Mouse (Mus musculus): ENCODE measurements around the gene Hmgb1. TPM values are rescaled to one million over a fixed set of nuclear protein-coding genes. Genes with fewer than 3 reads are reported as not detected.
"Not testable (repeated sequence)": the region's sequence is repeated elsewhere in the genome, so short reads cannot be mapped to it uniquely, and the experiment has no call there.

The Hmgb1 gene
- total and polyA plus RNA-seq, 2 experiments from 2014 or later: 128 to 757 TPM

DNA sequence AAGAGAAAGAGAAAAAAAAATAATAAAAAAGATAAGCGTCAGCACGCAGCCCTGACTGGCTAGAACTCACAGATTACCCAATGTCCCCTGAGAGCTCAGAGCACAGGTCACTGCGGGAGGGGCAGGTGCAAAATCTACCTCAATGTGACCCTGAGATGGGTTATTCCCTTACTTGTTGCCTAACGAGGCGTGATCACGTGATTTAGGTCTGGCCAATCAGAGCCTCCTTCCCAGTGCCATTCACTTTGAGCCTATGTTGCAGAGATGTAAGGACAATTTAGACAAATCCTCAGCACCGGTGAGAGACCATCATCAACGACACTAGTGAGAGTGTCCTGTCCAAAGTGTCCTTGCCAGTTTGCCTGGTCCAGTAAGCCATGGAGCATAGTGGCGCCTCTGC is 44.0 kb downstream of the Hmgb1 start:
- H3K36me3 ChIP-seq (ENCODE audit: insufficient read depth, low read length): no peaks in the 10 kb centered on the region
- DNase-seq (ENCODE audit: low spot score) (no peak), ATAC-seq (no peak)
- TF ChIP-seq CTCF (IDR thresholded peaks at IDR 0.05; ENCODE audit: low read depth): no peak
- H3K27me3 ChIP-seq (ENCODE audit: insufficient read depth, low read length): no peaks in the 10 kb centered on the region
- no peaks in the 10 kb centered on the region for H3K4me1 ChIP-seq (ENCODE audit: insufficient read depth, low read length)
- H3K27ac ChIP-seq: no peak overlapping the region
- WGBS: 65% methylated on average over 9 of the region's 9 CpGs
- H3K9ac ChIP-seq (replicated peaks; ENCODE audit: low read length): no peak overlapping the region
- H3K4me3 ChIP-seq (ENCODE audit: low read length): no peak overlapping the region
- no peak overlapping the region for H3K4me2 ChIP-seq (ENCODE audit: low read depth, low read length)
- no peaks in the 10 kb centered on the region for H3K9me3 ChIP-seq (ENCODE audit: low read length)

DNA sequence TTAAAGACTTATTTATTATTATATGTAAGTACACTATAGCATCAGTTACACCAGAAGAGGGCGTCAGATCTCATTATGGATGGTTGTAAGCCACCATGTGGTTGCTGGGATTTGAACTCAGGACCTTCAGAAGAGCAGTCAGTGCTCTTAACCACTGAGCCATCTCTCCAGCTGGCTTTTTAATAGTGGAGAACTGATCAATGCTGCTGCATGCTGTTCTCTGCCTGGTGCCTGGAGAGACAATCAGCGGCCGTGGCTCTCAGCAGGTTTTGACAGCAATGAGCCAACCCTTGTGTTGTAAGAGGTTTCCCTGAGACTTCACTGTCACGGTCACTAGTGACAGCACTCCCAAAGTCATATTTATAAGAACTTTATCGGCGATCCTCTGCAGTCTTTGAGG is 46.2 kb downstream of the Hmgb1 start:
- not testable (repeated sequence) for H3K4me2 ChIP-seq (ENCODE audit: low read depth, low read length); H3K4me3 ChIP-seq (ENCODE audit: low read length); ATAC-seq; H3K36me3 ChIP-seq (ENCODE audit: insufficient read depth, low read length); H3K9ac ChIP-seq (replicated peaks; ENCODE audit: low read length); H3K9me3 ChIP-seq (ENCODE audit: low read length); DNase-seq (ENCODE audit: low spot score); H3K27me3 ChIP-seq (ENCODE audit: insufficient read depth, low read length); H3K27ac ChIP-seq; H3K4me1 ChIP-seq (ENCODE audit: insufficient read depth, low read length)
- WGBS: 88% methylated on average over 6 of the region's 6 CpGs

DNA sequence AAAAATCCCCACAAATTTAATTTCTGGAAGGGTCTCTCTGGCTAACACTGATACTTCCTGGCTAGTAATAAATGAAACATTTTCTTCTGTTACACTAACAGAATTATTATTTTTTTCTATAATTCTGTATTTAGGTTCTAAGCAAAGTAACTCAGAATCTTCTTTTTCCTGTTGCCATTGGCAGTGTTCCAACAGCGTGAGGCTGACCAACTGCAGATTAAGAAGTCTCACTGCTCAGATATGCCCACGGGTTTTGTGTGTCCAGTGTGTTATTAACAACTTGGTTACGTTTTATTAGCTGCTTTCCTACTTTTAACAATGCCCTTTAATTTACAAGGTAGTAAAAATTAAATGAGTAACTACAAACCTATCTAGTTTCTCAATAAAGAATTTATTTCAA is 46.8 kb downstream of the Hmgb1 start:
- Histone ChIP-seq H3K4me1 (ENCODE audit: insufficient read depth, low read length) (no peaks in the 10 kb centered on the region), H3K36me3 (ENCODE audit: insufficient read depth, low read length) (no peaks in the 10 kb centered on the region), H3K4me2 (ENCODE audit: low read depth, low read length) (no peak overlapping the region), H3K9me3 (ENCODE audit: low read length) (no peaks in the 10 kb centered on the region), H3K27me3 (ENCODE audit: insufficient read depth, low read length) (no peaks in the 10 kb centered on the region), H3K9ac (replicated peaks; ENCODE audit: low read length) (no peak overlapping the region), H3K27ac (no peak overlapping the region), H3K4me3 (ENCODE audit: low read length) (no peak overlapping the region)
- no peak for TF ChIP-seq CTCF (IDR thresholded peaks at IDR 0.05; ENCODE audit: low read depth)
- DNase-seq (ENCODE audit: low spot score) (no peak), ATAC-seq (no peak)
- 56% methylated on average over 3 of the region's 3 CpGs for WGBS

DNA sequence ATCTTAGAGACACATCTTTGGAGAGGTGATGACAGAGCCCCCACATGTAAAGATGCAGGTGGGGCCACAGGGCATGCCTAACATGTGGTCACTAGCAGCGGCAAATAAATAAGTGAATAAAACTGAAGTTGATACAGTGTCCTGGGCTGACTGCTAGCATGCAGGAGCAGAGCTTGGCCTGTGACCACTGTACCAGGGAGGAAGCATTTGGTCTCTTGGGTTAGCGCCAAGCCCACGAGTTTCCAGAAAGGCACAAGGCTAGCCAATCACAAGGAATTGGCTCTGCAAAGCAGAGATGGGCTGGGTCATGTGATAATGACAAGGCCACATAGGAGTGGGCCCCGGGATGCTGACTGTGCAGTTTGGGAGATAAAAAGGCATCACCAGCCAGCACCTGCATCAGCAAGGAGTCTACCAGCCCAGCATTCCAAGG is 47.3 kb downstream of the Hmgb1 start:
- WGBS: 62% methylated on average over 4 of the region's 4 CpGs
- Histone ChIP-seq H3K36me3 (ENCODE audit: insufficient read depth, low read length) (no peaks in the 10 kb centered on the region), H3K4me1 (ENCODE audit: insufficient read depth, low read length) (no peaks in the 10 kb centered on the region), H3K4me3 (ENCODE audit: low read length) (no peak overlapping the region), H3K27me3 (ENCODE audit: insufficient read depth, low read length) (no peaks in the 10 kb centered on the region), H3K27ac (no peak overlapping the region), H3K9me3 (ENCODE audit: low read length) (no peaks in the 10 kb centered on the region), H3K4me2 (ENCODE audit: low read depth, low read length) (no peak overlapping the region), H3K9ac (replicated peaks; ENCODE audit: low read length) (no peak overlapping the region)
- peak; percentile 45 for DNase-seq (ENCODE audit: low spot score)
- ATAC-seq: 0 out of 2 replicates have a peak, but pooled peaks have one; percentile 45
- no peak for TF ChIP-seq CTCF (IDR thresholded peaks at IDR 0.05; ENCODE audit: low read depth)

DNA sequence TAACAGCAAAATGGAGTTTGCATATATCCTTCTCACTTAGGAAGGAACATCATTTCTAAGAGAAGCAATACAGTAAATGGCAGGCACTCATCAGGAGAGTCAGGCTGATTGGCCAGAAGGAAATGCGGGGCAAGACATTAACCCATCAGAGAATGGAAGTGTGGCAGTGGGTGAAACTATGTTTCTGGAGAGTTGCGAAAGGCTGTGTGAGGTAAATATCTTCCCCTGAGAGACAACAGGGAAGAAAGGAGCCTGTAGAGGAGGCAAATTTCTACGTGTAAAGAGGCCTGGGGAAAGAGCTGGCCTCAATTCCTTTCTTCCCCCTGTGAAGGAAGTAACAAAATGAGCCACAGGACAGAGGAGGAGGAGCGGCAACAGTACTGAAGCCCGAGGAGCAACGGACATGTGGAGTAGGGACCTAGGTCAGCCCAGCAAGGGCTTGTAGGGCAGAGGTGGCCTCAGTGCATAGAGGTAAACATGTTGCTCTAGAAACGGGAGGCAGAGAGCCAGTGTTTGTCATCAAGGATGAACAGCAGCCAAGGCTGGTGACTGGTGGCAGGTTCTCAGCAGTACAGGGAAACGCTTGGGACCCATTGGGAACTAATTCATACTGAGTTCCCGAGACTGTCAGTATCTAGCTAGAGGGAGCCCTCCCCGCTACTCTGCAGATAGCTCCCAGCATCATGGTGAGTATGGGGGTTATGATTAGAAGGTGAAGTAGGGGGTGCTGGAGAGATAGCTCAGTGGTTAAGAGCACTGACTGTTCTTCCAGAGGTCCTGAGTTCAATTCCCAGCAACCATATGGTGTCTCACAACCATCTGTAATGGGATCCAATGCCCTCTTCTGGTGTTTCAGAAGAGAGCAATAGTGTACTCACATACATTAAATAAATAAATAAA is 48.6 kb downstream of the Hmgb1 start:
- TF ChIP-seq CTCF (IDR thresholded peaks at IDR 0.05; ENCODE audit: low read depth): no peak
- H3K27me3 ChIP-seq (ENCODE audit: insufficient read depth, low read length): no peaks in the 10 kb centered on the region
- no peak overlapping the region for H3K27ac ChIP-seq
- H3K36me3 ChIP-seq (ENCODE audit: insufficient read depth, low read length): no peaks in the 10 kb centered on the region
- no peak overlapping the region for H3K4me3 ChIP-seq (ENCODE audit: low read length)
- DNase-seq (ENCODE audit: low spot score): no peak
- H3K9ac ChIP-seq (replicated peaks; ENCODE audit: low read length): no peak overlapping the region
- no peaks in the 10 kb centered on the region for H3K4me1 ChIP-seq (ENCODE audit: insufficient read depth, low read length)
- no peak for ATAC-seq
- H3K9me3 ChIP-seq (ENCODE audit: low read length): no peaks in the 10 kb centered on the region
- no peak overlapping the region for H3K4me2 ChIP-seq (ENCODE audit: low read depth, low read length)
- 70% methylated on average over 10 of the region's 10 CpGs for WGBS

DNA sequence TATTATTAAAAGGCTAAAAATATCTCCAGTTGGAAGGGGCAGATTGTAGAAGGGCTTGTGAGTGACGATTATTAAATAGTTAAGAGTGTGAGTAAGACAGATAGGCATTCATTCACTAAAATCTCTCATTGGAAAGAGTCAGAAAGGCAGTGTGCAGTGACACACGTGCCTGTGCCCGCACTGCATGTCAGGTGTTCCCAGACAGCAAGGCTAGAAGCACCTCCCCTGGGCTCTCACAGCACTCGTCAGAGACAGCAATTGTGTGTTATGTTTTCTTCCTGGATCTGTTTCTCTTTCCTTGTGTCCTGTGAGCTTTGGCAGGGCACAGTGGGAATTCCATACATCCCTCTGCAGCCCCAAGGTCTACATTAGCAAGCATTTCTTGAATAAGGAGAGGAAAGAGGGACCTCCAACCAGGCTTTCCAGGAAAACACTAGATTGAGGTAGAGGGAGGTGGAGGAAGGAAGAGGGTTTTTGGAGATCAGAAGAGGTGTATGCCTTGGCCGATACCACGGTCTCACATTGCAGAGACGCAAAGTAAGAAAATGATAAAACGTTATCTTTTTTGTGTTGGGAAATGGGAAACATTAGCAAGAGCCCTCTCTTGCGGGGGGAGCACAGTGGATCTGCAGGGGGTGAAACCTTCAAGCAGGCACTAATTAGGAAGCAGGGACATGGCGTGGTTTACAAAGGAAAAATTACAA is 49.4 kb downstream of the Hmgb1 start:
- Histone ChIP-seq H3K4me3 (ENCODE audit: low read length) (no peak overlapping the region), H3K9ac (replicated peaks; ENCODE audit: low read length) (no peak overlapping the region), H3K36me3 (ENCODE audit: insufficient read depth, low read length) (no peaks in the 10 kb centered on the region), H3K27ac (no peak overlapping the region), H3K27me3 (ENCODE audit: insufficient read depth, low read length) (no peaks in the 10 kb centered on the region), H3K4me1 (ENCODE audit: insufficient read depth, low read length) (no peaks in the 10 kb centered on the region), H3K9me3 (ENCODE audit: low read length) (no peaks in the 10 kb centered on the region), H3K4me2 (ENCODE audit: low read depth, low read length) (no peak overlapping the region)
- 67% methylated on average over 10 of the region's 10 CpGs for WGBS
- DNase-seq (ENCODE audit: low spot score) (no peak), ATAC-seq (no peak)
- TF ChIP-seq CTCF (IDR thresholded peaks at IDR 0.05; ENCODE audit: low read depth): no peak

DNA sequence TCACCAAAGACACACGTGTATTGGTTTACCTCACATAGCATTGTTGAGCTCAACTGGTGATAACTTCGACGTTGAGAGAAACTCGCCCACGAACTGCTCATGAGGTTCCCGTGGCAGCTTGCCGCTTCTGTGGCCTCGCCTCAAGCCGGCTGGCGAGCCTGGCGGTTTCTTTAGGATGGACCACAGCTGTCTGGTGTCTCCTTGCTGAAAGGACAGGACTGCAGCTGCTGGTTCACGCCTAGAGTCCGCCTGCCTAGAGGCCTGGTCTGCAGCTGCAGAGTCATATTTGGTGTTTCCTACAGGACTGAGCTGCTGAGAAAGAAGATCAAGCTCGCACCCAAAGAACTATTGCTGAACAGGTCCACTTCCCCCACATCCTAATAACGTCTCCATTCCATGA is 55.8 kb downstream of the Hmgb1 start:
- Histone ChIP-seq H3K27ac (no peak overlapping the region), H3K36me3 (ENCODE audit: insufficient read depth, low read length) (no peaks in the 10 kb centered on the region), H3K27me3 (ENCODE audit: insufficient read depth, low read length) (no peaks in the 10 kb centered on the region), H3K4me3 (ENCODE audit: low read length) (no peak overlapping the region), H3K4me1 (ENCODE audit: insufficient read depth, low read length) (no peaks in the 10 kb centered on the region), H3K9ac (replicated peaks; ENCODE audit: low read length) (no peak overlapping the region), H3K4me2 (ENCODE audit: low read depth, low read length) (no peak overlapping the region), H3K9me3 (ENCODE audit: low read length) (no peaks in the 10 kb centered on the region)
- ATAC-seq (no peak), DNase-seq (ENCODE audit: low spot score) (no peak)
- TF ChIP-seq CTCF (IDR thresholded peaks at IDR 0.05; ENCODE audit: low read depth): no peak
- WGBS: 88% methylated on average over 15 of the region's 15 CpGs
